Comparison of ENCODE assay signal across 8 mouse cellular contexts in the genomic region with DNA sequence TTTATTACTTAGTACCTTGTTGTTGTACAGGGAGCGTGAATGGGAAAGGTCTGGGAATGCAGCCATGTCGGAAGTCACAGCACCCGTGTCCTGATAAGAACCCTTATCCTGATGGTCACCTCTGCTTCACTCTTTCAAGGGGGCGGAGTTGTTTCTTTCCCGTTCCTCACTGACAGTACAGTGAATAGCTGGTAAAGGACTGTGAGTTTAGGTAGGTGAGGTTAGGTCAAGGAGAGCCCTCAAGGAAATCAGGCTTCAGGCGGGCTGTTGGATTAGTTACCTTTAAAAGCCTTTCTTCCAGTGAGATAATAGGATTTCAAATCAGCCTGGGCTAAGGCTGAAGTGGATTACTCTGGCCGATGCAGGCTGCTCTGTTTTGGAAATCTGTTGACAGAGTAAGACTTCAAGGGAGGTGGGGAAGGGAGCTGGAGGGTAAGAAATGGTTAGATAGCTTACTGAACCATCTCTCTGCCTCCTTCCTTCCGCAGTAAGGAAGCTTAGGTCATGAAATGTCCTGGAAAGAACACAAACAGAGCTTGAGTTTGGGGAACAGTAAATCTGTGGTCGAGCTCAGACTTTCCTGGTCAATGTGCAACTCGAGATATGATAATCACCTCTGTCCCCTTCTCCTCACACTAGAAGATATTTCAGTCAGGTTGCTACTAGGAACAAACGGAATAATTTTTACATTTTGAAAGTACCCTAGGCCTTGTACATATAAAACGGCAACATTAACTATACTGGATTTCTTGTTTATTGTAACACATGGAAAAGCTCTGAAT. TPM values are rescaled to one million over a fixed set of nuclear protein-coding genes. Genes with fewer than 3 reads are reported as not detected.
DNase-seq lines count a peak whose midpoint lies in the region; ATAC-seq and TF ChIP-seq lines count a peak whose summit lies in the region.

No protein-coding gene starts in this region.

- whole genome bisulfite sequencing in embryonic facial prominence, embryonic 14.5 days = 24% methylated on average over 12 of the region's 12 CpGs
- 16% methylated on average over 12 of the region's 12 CpGs for WGBS in liver, embryonic 11.5 days

- DNase-seq in left cerebral cortex, adult 2 months (ENCODE audit: extremely low spot score in 1 of 2, low spot score in 2 of 2) = no peak
- DNase-seq in left cerebral cortex, postnatal 25 days (ENCODE audit: low spot score in 2 of 2) = no peak
- no peak for DNase-seq in embryonic facial prominence, embryonic 14.5 days (ENCODE audit: low spot score)
- DNase-seq in liver, embryonic 11.5 days (ENCODE audit: low spot score) = no peak
- DNase-seq in retina, postnatal 1 day = peak; percentile 66
- no peak for DNase-seq in thymus, postnatal 14 days
- no peak for DNase-seq in cerebellum, adult 18-20 months
- DNase-seq in yolk sac, embryonic 10.5 days (ENCODE audit: low spot score) = no peak

- peak overlapping the region; percentile 58 for H3K4me2 ChIP-seq in embryonic facial prominence, embryonic 14.5 days (ENCODE audit: low read depth, low read length)
- peak overlapping the region; percentile 86 for H3K4me2 ChIP-seq in liver, embryonic 11.5 days

- H3K27ac ChIP-seq in left cerebral cortex, adult 2 months = peak overlapping the region; percentile 9; the same call in 1 of the 2 replicates
- H3K27ac ChIP-seq in embryonic facial prominence, embryonic 14.5 days (replicated peaks; ENCODE audit: low read depth, low read length) = peak overlapping the region; percentile 94
- 0 out of 2 replicates have a peak overlapping the region, but pooled peaks have one; percentile 35 for H3K27ac ChIP-seq in liver, embryonic 11.5 days (ENCODE audit: low read depth, low read length)

- no peaks in the 10 kb centered on the region for H3K27me3 ChIP-seq in embryonic facial prominence, embryonic 14.5 days (replicated peaks; ENCODE audit: control insufficient read depth, insufficient read depth, low read length)
- H3K27me3 ChIP-seq in liver, embryonic 11.5 days (replicated peaks; ENCODE audit: control insufficient read depth, insufficient read depth, low read length) = no peaks in the 10 kb centered on the region

- ATAC-seq in embryonic facial prominence, embryonic 14.5 days (ENCODE audit: low read depth) = no peak
- ATAC-seq in liver, embryonic 11.5 days (replicated peaks; ENCODE audit: low FRiP score) = no peak

- H3K36me3 ChIP-seq in embryonic facial prominence, embryonic 14.5 days (ENCODE audit: control insufficient read depth, insufficient read depth, low read length) = no peaks in the 10 kb centered on the region
- H3K36me3 ChIP-seq in liver, embryonic 11.5 days (ENCODE audit: control insufficient read depth, insufficient read depth, low read length) = no peaks in the 10 kb centered on the region

- intact Hi-C loops in left cerebral cortex, adult 2 months (cut with DNase I) = loop anchor here (5.0 kb wide), 1 partner anchor 389 kb away; no protein-coding TSS in a partner anchor
- intact Hi-C loops in left cerebral cortex, postnatal 25 days (cut with DNase I) = no loop called here

- H3K4me1 ChIP-seq in embryonic facial prominence, embryonic 14.5 days (ENCODE audit: control insufficient read depth, insufficient read depth, low read length) = peaks cover 37% of the 10 kb centered on the region
- peaks cover 58% of the 10 kb centered on the region for H3K4me1 ChIP-seq in liver, embryonic 11.5 days (replicated peaks; ENCODE audit: control insufficient read depth, insufficient read depth, low read length)

- H3K4me3 ChIP-seq in left cerebral cortex, adult 2 months = peak overlapping the region; percentile 16; the same call in 1 of the 2 replicates
- peak overlapping the region; percentile 47 for H3K4me3 ChIP-seq in embryonic facial prominence, embryonic 14.5 days (ENCODE audit: low read depth, low read length)
- peak overlapping the region; percentile 59 for H3K4me3 ChIP-seq in liver, embryonic 11.5 days (ENCODE audit: low read depth, low read length)

- no peak for TF ChIP-seq CTCF in left cerebral cortex, adult 2 months (IDR thresholded peaks at IDR 0.05)

- peak overlapping the region; percentile 27; the same call in 1 of the 2 replicates for H3K9ac ChIP-seq in embryonic facial prominence, embryonic 14.5 days (ENCODE audit: low read depth, low read length)
- H3K9ac ChIP-seq in liver, embryonic 11.5 days (ENCODE audit: low read depth, low read length) = no peak overlapping the region

- H3K9me3 ChIP-seq in embryonic facial prominence, embryonic 14.5 days (ENCODE audit: control insufficient read depth, low read length) = no peaks in the 10 kb centered on the region
- no peaks in the 10 kb centered on the region for H3K9me3 ChIP-seq in liver, embryonic 11.5 days (ENCODE audit: control insufficient read depth, low read length)

RNA-seq across cellular contexts. Expression of a gene that starts 1.8 kb away (rescaled TPM):
- total RNA-seq in left cerebral cortex, adult 2 months (2021) = 10 to 100 TPM; 64.4 to 77.0 TPM
- 10 to 100 TPM; 69.0 to 79.2 TPM for total RNA-seq in left cerebral cortex, postnatal 25 days (2021)
- polyA plus RNA-seq in embryonic facial prominence, embryonic 14.5 days (2014; fragmentation: Nextera tagmentation; extraction: Ambion mirVana) = 66.0 and 67.3 TPM in 2 replicates
- polyA plus RNA-seq in liver, embryonic 11.5 days (2014; fragmentation: Nextera tagmentation; extraction: Ambion mirVana) = 41.7 and 43.3 TPM in 2 replicates

RNA-seq across cellular contexts. Expression of a gene that starts 32.3 kb away (rescaled TPM):
- total RNA-seq in left cerebral cortex, adult 2 months (2021) = under 1 TPM; 0.11 to 0.33 TPM
- under 1 TPM; 0.23 to 0.34 TPM for total RNA-seq in left cerebral cortex, postnatal 25 days (2021)
- 0.10 TPM in 1 of 2 replicates, not detected in the other for polyA plus RNA-seq in embryonic facial prominence, embryonic 14.5 days (2014; fragmentation: Nextera tagmentation; extraction: Ambion mirVana)
- polyA plus RNA-seq in liver, embryonic 11.5 days (2014; fragmentation: Nextera tagmentation; extraction: Ambion mirVana) = 0.13 TPM in 1 of 2 replicates, not detected in the other

RNA-seq across cellular contexts. Expression of a gene that starts 39.3 kb away (rescaled TPM):
- total RNA-seq in left cerebral cortex, adult 2 months (2021) = not detected
- under 1 TPM in 1 of 2 experiments, not detected in 1; 0.14 TPM for total RNA-seq in left cerebral cortex, postnatal 25 days (2021)
- 0.07 TPM in 1 of 2 replicates, not detected in the other for polyA plus RNA-seq in embryonic facial prominence, embryonic 14.5 days (2014; fragmentation: Nextera tagmentation; extraction: Ambion mirVana)
- polyA plus RNA-seq in liver, embryonic 11.5 days (2014; fragmentation: Nextera tagmentation; extraction: Ambion mirVana) = not detected in 2 replicates

RNA-seq across cellular contexts. Expression of a gene that starts 42.7 kb away (rescaled TPM):
- 10 to 100 TPM; 53.1 to 58.1 TPM for total RNA-seq in left cerebral cortex, adult 2 months (2021)
- total RNA-seq in left cerebral cortex, postnatal 25 days (2021) = 10 to 100 TPM; 51.8 to 58.5 TPM
- 40.4 and 42.0 TPM in 2 replicates for polyA plus RNA-seq in embryonic facial prominence, embryonic 14.5 days (2014; fragmentation: Nextera tagmentation; extraction: Ambion mirVana)
- 30.9 and 32.2 TPM in 2 replicates for polyA plus RNA-seq in liver, embryonic 11.5 days (2014; fragmentation: Nextera tagmentation; extraction: Ambion mirVana)

RNA-seq across cellular contexts. Expression of a gene that starts 58.7 kb away (rescaled TPM):
- total RNA-seq in left cerebral cortex, adult 2 months (2021) = not detected
- not detected for total RNA-seq in left cerebral cortex, postnatal 25 days (2021)
- not detected in 2 replicates for polyA plus RNA-seq in embryonic facial prominence, embryonic 14.5 days (2014; fragmentation: Nextera tagmentation; extraction: Ambion mirVana)
- not detected in 2 replicates for polyA plus RNA-seq in liver, embryonic 11.5 days (2014; fragmentation: Nextera tagmentation; extraction: Ambion mirVana)

Comparison
In these comparisons a context has a peak if more than half of its experiments do, and no peak if none do; other contexts are left out.
1. H3K27ac ChIP-seq: peak in every context shown above with its lines; median percentile 94 in embryonic facial prominence, embryonic 14.5 days; 35 in liver, embryonic 11.5 days; 9 in left cerebral cortex, adult 2 months.